Mouse (Mus musculus): ENCODE results near the gene Smim24.
A peak's percentile ranks its signal among the peaks of the same experiment; 100 is the strongest.

The Smim24 gene

DNA sequence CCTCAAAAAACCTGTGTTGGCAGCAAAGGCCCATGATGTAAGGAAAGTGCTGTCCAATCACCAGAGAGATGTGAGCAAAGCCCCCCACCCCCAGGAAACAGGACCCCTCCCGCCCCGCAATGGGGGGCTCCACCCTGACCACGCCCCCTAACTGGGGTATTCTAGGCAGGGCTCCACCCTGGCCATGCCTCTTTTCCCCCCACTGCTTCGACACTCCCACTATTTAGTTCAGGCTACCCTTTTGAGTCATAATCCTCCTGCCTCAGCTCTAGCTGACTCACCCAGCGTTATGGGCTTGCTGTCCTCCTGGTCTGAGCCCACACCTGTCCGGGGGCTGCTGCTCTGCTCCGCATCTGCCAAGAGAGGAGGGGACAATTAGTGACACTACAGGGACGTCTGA is 16.5 kb downstream of the Smim24 start:
- no peak for DNase-seq (ENCODE audit: low read depth)

DNA sequence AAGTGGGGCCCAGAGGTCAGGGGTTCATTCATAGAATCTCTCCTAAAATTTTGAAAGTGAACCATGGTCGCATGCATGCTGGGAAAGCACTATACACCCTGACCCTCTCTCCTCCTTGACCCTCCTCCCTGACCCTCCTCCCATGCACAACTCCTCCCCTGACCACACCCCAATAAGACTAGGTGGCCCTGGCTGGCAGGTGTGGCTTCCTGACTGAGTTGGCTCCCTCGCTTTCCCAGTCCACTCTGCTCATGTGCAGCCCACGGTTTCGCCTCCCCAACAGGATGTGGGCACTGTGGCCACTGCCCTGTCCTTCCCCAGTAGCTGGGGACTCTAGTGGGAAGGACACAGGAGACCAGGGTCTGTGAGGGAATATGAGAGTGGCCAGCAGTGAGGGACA is 17.5 kb downstream of the Smim24 start:
- no peak for DNase-seq (ENCODE audit: low read depth)

DNA sequence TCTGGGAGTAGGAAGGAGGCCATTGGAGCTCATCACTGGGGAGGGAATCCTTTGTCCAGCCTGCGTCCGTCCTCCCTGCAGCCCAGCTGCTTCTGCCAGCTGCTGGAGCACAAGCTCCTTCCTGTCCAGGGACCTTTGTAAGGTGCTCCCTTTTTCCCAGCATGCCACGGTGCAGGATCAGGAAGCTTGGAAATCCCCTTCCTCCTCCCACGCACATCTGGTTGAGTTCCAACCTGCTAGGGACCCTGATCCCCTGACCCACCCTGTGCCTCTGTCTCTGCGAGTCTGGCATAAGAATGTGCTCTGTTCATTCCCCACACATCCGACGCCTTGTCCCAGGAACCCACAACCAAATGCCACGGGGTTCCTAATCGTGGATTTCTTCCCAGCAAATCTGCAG is 18.1 kb downstream of the Smim24 start:
- no peak for DNase-seq (ENCODE audit: low read depth)

DNA sequence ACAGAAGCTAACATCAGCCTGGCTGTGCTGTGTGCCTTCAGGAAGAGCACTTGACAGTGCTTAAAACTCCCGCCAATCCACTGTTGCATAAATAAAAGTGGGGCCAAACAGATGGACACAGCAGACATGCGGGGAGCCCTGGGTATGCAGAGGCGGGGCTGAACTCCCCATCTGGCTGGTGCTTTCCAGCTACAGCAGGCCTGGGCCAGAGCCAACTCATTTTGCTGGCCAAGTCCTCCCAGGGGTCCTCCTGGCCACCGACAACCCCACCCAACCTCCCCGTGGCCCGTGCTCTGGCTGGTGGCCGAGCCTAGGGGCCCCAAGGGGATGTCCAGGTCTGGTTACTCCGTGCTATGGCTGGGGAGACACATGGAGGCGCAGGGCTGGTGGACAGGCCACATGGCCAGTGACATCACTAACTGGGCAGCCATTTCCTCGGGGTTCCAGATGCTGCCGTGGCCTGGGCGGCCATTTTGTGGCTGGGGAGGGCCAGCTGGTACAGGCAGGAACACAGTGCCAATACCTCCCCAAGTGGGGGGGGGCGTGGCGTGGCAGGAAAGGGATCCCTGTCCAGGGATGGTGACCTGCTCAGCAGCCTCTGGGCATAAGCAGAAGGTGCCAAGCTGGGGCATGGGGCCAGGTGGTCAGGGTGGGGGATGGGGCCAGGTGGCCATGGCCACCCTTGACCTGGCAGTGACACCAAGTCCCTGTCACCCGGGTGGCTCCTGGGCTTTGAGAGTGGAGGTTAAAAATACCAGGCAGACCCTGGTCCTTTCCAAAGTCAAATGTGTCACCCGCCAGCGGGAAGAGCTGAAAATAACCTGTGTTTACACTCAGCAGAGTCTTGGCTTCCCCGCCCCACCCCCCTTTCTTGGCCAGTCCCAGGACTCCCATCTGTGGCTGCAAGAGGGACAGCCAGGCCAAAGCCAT is 18.9 kb downstream of the Smim24 start:
- DNase-seq (ENCODE audit: low read depth) = no peak

DNA sequence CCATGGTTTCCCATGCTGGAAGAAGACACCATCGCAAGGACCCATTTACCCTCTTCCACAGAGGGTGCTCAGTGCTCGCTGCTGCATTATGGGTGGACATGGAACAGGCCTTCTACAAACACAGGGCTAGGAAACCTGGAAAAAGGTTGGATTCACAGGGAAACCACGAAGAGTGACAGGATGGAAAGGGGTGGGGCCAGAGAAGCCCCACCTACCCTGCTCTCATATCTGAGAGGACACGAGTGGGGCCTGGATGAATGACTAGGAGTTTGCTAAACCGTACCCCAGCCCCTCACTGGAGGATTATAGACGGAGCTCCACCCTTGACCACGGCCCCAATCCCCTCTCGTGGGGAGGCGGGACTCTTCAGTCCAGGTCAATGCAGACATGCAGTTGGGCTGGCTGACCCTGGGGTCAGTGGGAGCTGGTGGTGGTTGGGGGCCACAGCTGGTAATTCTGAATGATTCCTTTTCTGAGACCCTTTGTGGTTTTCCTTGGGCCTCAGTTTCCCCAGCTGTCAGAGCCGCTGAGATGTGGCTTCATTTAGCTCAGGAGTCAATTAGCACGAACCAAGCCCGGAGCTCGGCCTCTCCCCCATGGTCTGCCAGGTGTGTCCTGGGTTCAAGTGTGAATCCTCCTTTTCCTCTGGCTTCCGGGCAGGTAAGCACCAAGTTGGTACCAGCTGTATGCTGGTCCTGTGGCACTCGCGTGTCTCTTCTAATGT is 19.9 kb downstream of the Smim24 start:
- DNase-seq (ENCODE audit: low read depth) = no peak

DNA sequence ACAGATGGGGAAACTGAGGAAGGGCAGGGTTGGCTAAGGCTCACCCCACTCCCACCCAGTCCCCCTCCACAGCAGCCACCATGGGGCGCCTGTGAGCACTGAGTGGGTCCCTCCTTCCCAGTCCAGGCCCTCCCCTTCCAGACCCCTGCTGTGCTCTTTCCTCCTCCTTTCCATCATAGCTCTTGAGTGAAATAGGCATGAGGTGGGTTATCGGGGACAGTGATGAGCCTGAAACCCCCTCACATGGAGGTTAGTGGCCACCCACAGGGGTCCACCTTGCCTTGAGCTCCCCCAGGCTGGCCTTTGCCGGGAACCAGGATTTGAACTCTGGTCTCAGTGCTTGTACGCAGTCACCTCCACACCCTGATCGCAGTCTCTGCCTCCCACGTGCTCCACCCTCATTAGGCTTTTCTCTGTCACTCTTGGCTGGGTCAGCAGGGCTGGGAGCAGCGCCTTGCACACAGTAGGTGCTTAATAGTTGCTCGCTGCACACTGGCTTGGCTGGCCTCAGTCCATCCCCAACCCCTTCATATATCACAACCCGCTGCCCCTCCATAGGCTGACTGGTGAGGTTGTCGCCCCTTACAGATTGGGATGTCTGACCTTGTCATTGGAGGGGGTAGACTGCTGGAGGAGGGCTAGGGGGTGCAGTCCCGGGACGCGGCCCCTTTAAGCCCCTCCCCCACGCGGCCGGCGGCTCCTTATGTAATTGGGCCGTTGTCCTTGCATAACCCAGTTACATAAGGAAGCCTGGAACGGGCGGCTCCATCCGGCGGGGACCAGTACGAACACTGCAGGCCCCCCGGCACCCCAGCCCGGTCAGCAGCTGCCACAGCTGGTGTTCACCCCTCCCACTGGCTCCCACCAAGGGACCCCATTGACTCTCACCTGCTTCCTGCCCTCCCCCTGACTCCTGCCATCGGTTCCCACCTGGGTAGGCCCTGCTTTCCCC is 20.7 kb downstream of the Smim24 start:
- no peak for DNase-seq (ENCODE audit: low read depth)

DNA sequence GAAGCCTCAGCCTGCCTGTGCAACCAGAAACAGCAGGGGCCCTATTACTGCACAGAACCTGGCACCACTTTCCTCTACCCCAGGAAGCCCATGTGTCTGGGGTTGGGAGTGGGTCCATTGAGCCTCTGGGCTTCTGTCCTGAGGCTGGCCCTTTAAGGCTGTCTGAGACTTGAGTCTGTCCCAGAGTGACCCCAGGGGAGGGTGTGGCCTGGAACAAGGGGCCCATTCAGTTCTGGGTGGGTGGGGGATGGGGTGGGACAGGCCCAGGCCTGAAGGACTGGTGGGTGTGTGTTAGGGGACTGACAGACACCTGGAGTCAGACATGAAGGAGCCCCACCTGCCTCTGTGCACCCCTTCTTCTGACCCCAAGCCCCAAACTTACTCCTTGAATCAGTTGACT is 21.8 kb downstream of the Smim24 start:
- DNase-seq (ENCODE audit: low read depth) = no peak

DNA sequence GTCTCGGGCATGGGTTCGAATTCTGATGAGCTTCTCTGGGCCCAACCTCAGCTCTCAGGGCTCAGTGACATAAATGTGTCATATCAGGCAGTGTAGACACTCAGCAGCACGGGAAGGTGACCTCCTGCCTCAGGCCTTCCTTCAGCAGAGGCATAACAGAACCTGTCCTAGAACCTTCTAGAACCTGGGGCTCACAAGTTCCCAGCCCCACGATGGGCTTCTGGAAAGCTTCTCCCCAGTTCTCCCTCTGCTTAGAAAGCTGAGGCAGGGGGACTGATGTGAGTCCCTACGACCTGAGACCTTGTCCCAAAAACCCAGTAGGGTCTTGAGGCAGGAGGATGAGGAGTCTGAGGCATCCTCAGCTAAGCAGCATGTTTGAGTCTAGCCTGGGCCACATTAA is 22.3 kb downstream of the Smim24 start:
- DNase-seq (ENCODE audit: low read depth) = no peak

DNA sequence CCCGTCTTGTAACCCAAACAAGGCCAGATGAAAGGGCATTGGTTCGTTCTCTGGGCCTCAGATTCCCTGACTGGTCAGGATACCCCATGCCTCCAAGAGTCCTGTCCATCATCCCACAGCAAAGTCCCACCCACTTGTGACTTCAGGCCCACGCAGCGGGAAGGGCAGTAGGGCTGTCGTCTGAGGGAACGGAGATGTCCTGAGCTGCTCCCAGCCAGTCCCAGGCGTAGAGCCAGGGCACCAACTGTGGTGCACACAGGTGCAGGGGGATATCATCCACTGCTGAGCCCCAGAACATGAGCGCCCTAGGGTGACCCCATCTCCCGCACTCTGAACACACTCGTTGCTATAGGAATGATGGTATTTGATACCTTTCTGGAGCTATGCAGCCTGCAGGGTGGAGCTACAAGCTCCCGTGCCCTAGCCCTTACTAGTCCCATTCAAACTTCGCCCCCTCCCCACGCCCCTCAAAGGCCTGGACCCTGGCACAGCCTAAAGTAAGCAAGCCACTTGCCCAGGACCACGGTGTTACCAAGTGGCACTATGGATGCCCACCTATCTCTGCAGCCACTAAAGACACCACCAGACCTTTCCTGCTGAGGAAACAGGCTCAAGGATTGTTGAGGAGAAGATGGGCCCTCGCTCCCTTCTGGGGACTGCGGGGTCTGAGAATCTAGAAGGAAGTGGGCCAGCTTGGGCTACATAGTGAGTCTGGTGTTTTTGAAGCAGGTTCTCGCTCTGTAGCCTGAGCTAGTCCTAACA is 22.9 kb downstream of the Smim24 start:
- no peak for DNase-seq (ENCODE audit: low read depth)

DNA sequence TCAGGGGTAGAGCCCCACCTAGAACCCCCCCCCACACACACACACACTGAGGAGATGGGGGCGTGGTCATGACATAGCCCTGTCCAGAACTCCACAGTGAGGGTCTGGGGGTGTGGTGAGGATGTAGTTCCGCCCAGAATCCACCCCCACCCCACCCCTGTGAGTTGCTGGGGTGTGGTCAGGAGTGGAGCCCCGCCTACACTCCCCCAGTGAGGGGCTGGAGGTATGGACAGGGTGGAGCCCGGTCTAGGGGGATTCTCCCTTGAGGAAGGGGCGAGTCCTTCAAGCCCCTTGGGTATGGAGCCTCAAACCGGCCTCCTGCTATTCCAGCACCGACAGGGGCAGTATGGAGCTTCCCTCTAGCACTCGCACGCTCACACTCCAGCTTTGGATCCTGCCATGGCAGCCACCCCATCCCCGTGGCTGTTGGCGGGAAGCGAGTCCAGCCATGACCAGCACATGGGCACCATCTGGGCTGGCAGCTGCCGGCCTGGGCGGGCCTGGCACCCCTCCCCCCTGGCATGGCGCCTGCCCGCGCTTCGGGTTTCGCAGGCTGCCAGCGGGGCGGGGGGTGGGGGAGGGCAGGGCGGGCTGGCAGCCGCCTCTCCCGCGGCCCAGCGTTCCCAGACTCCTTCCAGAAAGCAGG is 23.9 kb downstream of the Smim24 start:
- peak; percentile 90 for DNase-seq (ENCODE audit: low read depth)

DNA sequence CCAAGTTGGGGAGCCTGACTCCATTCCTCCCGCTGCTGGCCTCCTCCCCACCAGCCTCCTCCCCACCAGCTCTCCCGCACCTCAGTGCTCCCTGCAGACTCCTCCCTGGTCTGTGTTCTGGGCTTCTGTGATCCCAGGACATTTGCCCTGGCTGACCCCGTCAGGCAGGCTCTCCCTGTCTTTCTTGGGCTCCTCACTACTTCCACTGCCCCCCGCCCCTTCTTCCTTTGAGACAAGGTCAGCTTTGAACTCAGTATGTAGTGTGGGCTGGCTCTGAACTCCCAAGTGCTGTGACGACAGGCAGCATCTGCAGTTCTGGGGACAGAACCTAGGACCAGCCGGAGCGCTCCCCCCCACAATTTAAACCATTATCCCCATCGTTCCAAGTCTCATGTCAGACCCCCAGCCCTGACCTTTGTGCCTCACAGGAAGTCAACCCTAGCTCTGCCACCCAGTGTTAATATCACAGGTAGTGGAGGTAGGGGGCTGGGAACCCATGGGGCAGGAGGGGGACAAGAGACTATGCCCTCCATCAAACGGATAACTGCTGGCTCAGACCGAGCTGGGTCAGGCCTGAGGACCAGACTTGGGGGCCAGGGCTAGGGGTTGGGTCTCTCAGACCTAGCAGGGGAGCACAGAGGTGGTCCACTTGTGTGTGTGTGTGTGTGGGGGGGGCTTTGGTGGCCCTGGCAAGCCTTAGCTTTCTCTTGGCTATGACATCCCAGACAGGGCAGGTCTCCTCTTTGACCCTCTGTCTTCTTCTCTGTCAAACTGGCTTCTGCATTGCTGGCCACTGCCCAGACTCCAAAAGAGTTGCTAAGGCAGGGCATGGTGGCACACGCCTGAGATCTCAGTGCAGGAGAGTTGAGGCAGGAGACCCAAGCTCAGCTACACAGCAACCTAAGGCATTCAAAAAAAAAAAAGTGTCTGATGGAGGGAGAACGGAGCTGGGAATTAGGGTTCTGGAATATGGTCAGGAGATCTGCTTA is 24.7 kb downstream of the Smim24 start:
- DNase-seq (ENCODE audit: low read depth) = no peak

DNA sequence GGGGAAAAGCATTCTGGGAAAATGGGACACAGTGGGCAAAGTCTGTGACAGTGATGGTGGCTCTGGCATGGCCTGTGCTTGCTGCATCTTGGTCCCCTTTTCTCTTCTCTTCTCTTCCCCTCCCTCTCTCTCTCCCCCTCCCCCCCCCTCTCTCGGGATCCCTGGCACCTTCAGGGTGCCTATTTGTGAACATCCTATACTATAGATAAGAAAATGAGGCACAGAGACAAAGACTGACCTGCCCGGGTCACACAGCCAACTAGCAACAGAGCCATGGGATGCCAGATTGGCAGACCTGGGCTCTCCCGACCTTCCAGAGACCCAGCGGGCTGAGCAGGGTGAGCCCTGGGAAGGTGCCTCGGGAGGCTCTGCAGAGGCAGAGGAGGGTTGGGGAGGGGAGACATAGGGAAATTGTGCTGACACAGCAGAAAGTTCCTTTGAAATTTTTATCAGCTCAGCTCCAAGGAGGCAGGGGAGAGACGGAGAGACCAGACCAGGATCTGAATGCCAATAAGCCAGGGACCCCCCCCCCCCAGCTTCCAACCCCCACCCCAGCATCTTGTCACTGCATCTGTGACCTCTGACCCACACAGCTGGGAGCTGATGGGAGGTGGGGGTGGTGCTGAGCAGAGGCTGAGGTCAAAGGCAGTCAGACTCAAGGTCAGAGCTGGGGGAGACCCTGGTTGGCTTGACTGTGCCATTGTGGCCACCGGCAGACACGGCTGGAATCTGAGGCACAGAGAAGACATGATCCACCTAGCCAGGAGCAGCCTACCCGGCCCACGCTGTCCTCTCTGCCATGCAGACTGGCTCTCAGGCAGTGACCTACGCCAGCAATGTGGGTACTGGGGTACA is 25.6 kb downstream of the Smim24 start:
- no peak for DNase-seq (ENCODE audit: low read depth)

DNA sequence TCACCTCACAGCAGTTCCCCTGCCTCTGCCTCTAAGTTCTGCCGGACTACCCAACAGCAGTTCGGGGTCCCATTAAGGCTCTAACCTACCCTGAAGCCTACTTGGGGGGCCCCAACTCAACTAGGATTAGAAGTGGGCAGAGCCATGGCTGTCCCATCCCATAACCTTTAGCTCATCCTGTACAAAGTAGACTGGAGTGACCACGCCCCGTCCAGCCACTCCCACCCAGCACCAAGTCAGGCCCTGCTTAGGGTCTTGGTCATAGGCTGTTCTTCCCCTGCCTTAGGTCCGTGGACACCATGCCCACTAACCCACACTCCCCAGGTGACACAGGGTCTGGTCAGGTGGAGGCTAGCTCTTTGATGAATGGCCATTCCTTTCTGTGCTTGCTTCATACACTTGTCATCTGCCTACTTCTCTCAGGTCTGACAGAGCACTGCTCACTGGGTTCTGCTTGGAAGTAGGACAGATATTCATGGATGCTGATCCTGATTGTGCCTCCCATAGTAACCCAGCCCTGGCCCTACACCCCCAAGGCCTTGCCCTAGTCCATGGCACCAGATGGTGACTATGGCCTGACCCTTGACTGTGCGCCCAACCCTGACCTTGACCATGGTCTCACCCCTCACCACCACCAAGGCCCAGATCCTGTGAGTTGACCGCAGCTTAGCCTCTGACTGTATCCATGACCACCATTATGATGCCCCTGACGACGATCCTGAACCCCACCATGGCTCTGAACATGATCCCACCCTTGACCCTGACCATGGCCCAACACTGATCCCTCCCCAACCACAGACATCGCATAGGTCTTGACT is 26.5 kb downstream of the Smim24 start:
- no peak for DNase-seq (ENCODE audit: low read depth)

DNA sequence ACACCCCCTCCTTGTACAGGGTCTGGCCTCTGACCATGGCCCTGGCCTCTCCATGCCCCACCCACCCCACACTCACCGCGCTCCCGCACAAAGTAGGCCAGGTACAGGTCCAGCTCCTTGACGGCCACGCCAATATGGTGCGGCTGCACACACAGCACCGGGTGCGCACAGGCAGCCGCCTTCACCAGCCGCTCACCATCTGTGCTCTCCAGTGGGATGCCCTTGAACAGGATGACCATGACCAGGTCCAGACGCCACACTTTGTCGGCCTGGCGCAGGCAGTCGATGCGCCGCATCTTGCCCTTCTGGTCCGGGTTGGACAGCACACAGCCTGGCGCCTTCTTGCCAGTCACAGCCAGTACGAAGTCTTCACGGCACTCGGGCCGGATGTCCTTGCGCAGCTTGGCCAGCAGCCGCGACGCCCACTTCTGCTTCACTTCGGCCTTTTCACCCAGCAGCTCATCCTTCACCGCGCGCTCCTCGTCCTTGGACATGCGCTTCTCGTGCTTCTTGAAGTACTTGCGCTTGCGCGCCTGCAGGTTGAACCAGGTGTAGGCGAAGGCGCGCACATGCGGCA is 27.4 kb downstream of the Smim24 start:
- DNase-seq (ENCODE audit: low read depth) = no peak

DNA sequence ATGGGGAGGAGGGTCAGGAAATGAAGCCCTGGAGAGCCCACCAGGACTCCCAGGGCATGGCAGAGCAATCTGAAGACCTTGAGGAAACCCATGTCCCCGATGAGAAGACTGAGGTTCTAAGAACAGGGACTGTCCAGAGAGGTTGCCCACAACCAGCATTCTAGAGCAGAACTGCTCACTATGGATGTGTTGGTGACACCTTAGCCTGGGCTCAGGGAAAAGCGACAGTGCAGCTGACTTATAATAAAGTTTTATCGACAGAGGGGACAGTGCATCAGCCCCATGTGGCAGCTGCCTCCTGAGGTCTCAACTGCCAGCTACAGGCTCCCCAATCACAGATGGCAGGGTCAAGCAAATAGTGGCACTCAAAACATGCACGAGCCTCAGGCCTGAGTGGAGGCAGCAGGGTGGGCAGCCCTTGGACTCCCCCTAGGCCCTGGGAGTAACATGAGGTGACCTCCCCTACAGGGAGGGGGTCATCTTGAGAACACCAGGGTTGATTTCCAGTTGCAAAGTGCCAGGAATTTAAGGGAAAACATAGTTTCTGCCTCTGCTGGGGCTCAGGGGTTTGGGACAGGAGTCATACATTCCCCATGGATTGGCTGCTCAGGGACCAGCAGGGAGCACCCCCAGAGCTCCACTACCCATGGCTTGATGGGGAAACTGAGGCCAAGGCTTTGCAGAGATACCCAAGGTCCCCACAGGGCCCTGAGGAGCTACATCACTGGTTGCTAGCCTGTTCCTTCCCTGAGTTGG is 28.4 kb downstream of the Smim24 start:
- no peak for DNase-seq (ENCODE audit: low read depth)

DNA sequence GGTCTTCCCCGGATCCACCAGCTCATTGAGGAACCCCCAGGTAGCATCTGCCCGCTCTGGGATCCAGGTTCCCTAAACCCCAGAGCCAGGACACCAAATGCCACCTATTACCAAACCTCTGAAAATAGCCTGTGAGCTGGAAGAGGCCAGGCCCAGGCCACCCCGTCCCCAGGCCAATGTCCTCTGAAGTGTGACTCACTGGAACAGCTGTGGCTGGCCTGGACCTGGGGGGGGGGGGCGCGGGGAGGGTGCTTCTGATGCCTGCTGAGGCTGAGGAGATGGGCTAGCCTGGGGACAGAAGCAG is 28.9 kb downstream of the Smim24 start:
- DNase-seq (ENCODE audit: low read depth) = no peak

DNA sequence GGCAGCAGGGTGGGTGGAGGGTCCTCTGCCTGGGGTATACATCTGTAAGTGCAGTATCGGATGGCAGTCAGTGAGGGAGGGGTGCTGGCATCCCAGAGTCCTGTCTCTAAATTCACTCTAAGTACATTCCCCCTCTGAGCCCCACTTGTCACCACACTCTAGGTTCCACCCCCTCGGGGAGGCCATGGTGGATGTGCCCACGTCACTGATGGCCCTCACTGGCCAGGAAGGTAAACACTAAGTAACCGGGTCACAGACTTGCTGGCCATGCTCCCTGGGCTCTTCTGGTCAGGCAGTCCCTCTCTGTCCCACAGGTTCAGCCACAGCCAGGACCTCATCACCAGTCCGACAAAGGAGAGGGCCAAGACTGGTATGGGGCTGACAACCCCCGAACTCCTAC is 29.3 kb downstream of the Smim24 start:
- no peak for DNase-seq (ENCODE audit: low read depth)

Data from fibroblast of lung, adult 2 months (primary cell).